Mouse (Mus musculus) 3134 (cell line): Measurements from ENCODE around the gene Fbxo42.

Experiments used
- DNase-seq: peaks from one replicate; pipeline ENCODE4 v3.0.0-alpha.2; 2011; ENCODE audit warnings: low spot score; ENCODE audit not compliant: insufficient read length; ENCODE audit errors: extremely low read depth

Fbxo42 gene

DNA sequence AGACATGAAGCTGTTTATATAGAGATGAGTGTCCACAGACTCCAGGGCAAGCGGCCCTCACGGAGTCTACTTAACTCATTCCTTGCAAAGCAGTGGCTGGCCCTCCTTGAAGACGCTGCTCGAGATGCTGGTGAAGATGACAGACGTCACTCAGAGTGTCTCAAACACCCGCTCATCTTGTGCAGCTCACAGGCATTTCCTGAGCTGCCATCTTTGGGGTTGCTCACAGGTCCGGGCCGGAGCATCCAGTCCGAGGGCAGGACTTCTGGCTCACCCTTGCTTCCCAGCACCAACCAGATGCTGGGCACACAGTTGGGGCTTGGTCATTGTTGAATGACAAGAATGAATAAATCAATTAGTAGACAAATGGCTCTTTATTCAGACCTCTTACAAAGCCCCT lies 65.2 kb downstream of the Fbxo42 start:
- no peak for DNase-seq

DNA sequence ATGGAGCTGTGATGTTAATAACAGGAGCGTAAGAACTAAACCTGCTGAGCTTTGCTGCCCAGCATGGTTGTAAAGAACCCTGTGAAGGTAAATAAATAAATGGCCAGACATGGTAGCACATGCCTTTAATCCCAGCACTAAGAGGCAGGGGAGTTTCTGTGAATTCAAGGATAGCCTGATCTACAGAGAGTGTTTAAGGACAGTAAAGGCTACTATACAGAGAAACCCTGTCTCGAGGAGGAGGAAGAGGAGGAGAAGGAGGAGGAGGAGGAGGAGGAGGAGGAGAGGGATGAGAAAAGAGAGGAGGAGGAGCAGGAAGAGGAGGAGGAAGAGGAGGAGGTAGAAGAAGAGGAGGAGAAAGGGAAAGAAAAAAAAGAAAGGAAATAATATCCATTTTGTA lies 65.6 kb downstream of the Fbxo42 start:
- peak; percentile 34 for DNase-seq

DNA sequence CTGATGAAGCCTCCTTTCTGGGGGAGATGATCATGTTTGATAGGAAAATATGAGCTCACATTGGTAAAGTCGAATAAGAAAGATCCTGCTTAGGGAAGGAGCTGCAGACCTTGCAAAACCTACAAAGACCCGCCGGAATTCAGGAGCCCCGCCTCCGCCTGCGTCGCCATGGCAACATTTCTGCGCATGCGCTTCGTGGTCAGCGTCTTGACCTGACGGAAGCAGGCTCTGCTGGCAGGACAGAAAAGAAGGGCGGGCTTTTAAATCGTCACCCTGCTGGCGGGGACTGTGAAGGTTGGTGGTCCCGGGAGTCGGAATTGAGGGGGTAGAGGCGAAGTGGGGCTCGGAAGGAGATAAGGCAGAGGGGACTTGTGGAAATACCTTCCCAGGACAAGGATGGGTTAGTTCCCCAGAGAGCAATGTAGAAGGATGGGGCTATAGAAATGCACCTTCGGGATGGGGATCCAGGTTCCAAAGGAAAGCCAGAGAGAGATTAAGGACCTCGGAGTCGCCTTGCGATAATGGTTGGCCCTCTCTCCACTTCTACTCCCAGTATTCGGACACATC lies 66.1 kb downstream of the Fbxo42 start, which contains the start of gene Rsg1:
Gene Rsg1, plus strand, starts transcription at position 187 of the 567 bp plus-strand sequence.
- peak; percentile 93 for DNase-seq

DNA sequence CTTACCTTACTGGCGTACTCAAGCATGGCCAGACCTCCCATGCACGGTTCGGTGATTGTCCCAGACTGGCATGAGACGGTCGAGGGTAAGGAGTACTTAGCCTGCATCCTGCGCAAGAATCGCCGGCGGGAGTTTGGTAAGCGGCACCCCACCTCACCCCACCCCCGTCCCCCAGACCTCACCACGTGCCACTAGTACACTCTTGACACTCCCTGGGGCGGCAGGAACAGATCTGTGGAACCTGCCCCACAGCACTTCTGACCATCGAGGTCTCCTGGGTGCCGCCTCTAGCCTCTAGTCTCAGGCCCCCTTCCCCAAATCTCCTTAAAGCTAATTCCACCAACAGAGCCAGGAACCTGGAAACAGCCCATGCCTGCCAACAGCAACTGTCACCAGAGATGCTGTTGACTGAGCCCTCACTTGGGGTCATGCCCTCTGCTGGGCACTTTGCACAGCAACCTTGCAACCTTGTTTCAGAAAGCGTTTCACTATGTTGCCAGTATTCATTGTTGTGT lies 66.7 kb downstream of the Fbxo42 start:
- peak; percentile 46 for DNase-seq

- DNase-seq, result no peak
Observed at GRCm38 (mm10) chr4:141219583-141220213, 72.0 kb downstream of the Fbxo42 start.

GRCm38 (mm10) chr4:141221848-141222247 lies 74.1 kb downstream of the Fbxo42 start:
- no peak for DNase-seq

DNA sequence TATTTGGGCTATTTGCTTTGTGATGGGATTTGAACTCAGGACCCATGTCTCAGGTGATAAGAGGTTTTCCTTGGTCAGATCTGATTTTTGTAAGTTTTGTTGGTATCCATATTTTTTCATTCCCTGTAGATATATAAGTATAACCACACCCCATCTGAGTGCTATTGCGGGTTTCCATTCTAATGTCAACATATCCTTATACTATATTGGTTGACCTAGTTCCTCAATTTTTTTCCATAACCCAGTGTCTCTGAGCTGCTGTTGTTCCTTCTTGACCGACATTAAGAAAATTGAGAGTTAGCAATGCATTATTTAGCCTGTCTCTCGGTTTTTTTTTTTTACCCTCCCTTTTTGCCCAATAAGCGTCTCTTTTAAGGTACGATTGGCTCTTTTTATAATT lies 75.0 kb downstream of the Fbxo42 start:
- no peak for DNase-seq

GRCm38 (mm10) chr4:141228687-141229086 lies 81.0 kb downstream of the Fbxo42 start:
- no peak for DNase-seq

DNA sequence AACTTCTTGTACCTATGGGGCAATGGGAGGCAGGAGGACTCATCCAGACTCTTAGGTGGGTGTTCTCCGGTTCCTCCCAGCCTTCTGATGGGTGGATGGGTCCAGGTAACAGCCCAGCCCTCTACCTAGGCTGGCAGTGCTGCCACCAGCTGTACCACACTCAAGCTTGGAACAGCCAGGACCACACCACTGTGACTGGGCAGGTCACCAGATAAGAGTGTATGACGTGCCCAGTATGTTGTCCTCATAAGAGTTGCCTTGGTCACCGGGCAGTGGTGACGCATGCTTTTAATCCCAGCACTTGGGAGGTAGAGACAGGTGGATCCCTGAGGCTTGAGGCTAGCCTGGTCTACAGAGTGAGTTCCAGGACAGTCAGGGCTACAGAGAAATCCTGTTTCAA lies 85.5 kb downstream of the Fbxo42 start:
- no peak for DNase-seq

GRCm38 (mm10) chr4:141235537-141236111 lies 87.9 kb downstream of the Fbxo42 start:
- DNase-seq, result no peak

- no peak for DNase-seq
Observed at GRCm38 (mm10) chr4:141236856-141237255, 89.1 kb downstream of the Fbxo42 start.

DNA sequence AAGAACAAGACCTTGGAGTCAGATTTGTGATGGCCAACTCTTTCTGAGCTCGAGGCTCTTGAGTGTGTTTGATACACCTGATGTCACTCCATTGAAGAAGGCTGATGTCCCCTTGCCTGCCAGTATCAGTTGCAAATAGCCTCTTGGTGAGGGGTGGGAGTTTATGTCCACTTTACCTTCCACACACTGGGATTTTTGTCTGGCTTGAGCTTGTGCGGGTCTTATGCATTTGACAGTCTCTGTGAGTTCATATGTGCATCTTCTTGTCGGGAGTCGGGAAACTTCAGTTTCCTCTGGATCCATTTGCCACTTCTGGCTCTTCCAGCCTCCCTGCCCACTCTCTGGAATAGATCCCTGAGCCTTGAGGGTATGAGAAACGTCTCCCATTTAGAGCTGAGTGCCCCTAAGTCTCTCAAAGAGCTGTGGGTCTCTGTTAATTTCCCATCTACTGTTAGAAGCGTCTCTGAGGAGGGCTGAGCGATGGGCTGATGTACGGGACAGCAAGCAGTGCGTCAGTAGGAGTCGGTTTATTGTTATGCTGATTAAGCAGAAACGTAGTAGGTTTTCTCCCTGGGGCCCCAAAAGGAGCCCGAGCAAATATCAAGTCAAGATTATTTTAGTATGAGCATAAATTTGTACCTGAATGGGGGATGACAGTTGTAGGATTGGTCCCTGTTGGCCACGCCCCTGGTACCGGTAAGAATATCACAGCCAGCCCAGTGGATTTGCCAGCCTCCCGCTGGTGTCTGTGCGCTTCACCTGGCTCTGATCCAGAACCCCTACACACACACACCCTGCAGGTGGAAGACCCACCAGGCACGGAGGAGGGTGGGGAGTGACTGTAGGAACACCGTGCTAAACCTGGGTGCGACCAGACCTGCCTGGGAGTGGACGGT lies 91.0 kb downstream of the Fbxo42 start:
- no peak for DNase-seq

GRCm38 (mm10) chr4:141239388-141240125 lies 91.8 kb downstream of the Fbxo42 start, which contains the start of gene Arhgef19:
Gene Arhgef19 (plus strand): TSS chr4:141239499.
- peak; percentile 96 for DNase-seq

- DNase-seq, result no peak
Observed at GRCm38 (mm10) chr4:141240617-141241016, 92.9 kb downstream of the Fbxo42 start.

GRCm38 (mm10) chr4:141241861-141242260 lies 94.1 kb downstream of the Fbxo42 start:
- no peak for DNase-seq

GRCm38 (mm10) chr4:141242651-141243241 lies 95.0 kb downstream of the Fbxo42 start:
- DNase-seq, result peak; percentile 54

DNA sequence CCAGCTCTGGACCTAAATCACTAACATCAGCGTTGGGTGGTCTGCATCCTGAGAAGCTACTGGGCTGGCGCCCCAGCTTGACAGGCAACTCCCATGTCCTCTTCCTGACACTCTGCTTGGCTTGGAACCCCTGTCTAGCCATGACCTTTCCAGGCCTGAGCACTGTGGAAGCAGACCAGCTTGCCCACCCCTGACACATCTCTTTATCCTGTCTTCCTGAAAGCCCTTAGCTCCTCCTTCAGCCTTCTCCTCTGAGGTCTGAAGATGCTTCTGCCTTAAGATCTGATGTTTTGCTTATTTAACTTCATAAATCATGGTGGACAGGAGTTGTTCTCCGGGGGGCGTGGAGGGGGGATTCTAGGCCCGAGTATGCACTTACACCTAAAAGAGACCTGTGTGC lies 95.9 kb downstream of the Fbxo42 start:
- DNase-seq, result no peak

GRCm38 (mm10) chr4:141244401-141244800 lies 96.7 kb downstream of the Fbxo42 start:
- no peak for DNase-seq

GRCm38 (mm10) chr4:141244931-141245425 lies 97.3 kb downstream of the Fbxo42 start:
- DNase-seq, result peak; percentile 81
